Mouse (Mus musculus): Measurements from ENCODE around the gene Creb3l2. TPM values are rescaled to one million over a fixed set of nuclear protein-coding genes. Genes with fewer than 3 reads are reported as not detected.

Creb3l2 gene
- total RNA-seq, 2 experiments from 2014 or later, result 7.3 to 18.3 TPM

DNA sequence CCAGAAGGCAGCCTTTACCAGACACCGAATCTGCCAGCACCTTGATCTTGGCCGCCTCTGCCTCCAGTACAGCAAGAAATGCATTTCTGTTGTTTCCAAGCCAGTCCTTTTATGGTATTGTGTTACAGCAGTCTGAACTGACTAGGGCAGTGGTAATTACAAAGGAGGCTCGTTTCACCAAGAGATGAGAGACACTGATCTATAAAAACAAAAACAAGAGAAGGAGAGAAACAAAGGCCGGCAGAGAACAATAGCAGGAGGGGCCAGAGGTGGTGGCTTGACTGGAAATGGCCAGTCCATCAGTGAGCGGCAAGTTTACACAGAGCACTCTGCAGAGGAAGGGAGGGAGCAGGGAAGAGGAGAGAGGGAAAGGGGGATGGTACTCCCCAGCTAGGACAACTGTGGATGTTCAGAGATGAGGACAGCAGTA lies 105.1 kb downstream of the Creb3l2 start:
- ATAC-seq (replicated peaks; ENCODE audit: low FRiP score, low TSS enrichment, poor library complexity, severe bottlenecking), result no peak

DNA sequence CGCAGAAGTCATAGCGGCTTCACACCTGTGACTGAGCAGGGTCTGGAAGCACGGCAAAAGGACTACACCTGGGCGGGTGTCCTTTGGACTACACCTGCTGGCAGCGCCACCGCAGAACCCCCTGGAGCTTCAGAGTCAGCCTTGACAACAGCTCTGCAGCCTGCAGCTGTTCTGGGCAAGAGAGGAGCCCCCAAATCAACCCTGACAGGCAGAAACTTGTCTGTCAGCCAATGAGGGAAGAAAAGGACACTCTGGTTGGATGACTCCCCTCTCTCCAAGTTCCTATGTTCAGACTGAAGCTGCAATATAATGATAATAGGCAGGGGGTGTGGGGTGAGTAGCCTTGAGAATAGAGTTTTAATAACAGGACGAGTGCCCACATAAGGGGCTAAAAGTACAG lies 105.6 kb downstream of the Creb3l2 start:
- no peak for ATAC-seq (replicated peaks; ENCODE audit: low FRiP score, low TSS enrichment, poor library complexity, severe bottlenecking)

DNA sequence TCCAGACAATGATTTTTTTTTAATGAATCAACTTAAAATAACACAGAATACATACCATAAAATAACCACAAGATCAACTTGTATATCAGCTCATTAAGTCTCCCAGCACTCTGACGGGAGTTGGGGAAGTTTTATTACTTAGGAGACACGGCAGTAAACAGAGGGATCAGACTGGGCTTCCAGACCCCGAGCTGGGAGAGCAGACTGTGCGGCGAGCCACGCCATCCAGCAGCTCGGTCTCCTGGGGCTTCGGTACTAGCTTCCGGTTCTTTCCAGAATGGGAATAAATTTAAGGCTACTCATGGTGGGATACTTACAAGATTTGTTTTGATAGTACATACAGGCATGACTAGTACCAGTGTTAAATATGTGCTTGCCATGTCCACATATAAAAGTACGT lies 109.1 kb downstream of the Creb3l2 start:
- ATAC-seq (replicated peaks; ENCODE audit: low FRiP score, low TSS enrichment, poor library complexity, severe bottlenecking), result no peak

DNA sequence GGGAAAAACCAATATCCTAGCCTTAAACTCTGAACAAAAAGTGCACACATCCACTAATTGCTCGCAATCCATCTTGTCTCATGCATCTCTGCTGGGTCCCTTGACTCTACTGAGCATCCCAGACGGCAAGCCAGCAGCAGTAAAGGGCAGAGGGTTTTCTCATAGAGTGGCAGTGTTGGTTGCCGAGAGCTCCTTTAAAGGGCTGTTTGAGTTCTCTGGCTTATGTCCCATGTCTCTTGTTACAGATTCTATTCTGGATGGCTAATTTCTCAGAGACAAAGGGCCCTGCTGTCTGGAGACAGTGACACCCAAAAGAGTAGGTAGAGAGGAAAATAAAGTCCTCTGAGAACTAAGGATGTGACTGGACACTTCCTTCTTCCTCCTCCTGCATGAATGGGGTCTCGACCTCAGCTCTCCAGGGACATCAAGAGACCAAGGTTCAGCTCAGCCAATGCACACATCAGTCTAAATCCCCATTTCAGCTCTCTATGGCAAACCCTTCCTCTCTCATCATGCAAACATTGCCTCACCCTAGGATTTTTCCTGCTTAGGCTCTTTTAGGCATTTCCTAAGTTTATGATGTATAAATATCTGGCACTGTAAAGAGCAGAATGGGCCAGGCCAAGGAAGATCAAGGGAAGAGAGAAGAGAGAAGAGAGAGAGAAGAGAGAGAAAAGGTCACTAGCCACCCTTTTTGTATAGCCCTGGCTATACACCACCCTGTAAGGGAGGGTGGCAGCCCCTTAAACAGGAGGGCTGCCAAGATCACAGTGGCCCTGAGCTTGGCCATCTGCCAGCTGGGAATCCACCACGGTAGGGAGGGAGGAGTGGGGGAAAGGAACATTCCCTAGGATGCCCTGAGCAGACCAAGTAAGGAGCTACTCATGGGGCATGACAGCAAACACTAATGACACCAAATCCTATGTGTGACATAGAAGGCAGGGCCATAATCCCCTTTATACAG lies 111.8 kb downstream of the Creb3l2 start:
- ATAC-seq (replicated peaks; ENCODE audit: low FRiP score, low TSS enrichment, poor library complexity, severe bottlenecking), result no peak

DNA sequence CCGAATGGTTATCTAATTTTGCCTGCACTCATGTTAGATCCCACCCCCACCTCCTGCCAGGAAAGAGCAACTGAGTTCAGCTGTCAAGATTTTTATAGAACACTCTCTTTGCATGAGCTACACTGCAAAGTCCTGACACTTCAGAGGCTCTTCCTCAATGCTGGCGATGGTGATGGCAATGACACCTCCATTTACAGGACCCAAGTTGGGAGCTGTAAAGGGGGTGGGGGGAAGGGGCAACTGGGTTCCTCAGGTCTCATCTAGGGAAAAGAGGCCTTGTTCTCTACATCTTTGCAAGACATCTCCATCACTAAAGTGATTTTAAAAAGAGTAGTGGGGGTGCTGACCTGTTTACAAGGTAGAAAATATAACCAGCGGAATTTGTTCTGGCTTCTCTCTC lies 112.6 kb downstream of the Creb3l2 start:
- no peak for ATAC-seq (replicated peaks; ENCODE audit: low FRiP score, low TSS enrichment, poor library complexity, severe bottlenecking)

DNA sequence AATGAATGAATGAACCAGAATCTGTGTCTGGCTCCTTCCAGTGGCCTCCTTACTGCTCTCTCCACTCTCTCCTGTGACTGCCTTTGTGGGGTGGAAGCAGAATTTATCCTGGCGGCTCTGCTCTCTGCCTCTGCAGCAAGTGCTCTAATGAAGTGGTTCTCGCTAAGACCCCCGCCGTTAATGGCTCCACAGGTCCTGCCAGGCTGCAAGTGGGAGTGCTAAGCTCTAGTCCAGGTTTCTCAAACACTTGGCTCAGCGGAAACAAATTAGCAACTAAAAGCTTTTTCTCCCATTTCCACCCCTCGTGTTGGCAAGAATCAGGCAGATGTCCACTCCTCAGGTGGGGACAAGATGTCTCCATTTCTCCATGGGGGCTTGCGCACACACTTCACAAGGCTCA lies 113.3 kb downstream of the Creb3l2 start:
- no peak for ATAC-seq (replicated peaks; ENCODE audit: low FRiP score, low TSS enrichment, poor library complexity, severe bottlenecking)

DNA sequence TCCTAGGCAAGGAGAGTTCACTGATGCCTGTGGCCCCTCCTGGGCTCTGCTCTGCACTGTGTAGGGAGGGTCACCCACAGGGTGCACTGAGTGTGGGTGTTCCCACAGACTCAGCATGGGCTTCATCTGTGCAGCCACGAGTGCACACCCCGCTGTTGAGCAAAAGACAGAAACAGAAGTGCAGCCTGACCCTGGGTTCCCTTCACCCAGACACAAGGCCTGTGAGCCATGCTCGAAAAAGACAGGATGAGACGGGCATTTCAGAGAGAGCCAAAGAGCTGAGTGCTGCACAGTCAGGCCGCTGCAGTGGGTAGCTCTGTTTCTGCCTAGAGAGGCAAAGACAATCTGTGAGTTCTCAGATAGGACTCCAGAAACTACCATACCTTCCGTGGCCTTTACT lies 114.4 kb downstream of the Creb3l2 start:
- no peak for ATAC-seq (replicated peaks; ENCODE audit: low FRiP score, low TSS enrichment, poor library complexity, severe bottlenecking)

DNA sequence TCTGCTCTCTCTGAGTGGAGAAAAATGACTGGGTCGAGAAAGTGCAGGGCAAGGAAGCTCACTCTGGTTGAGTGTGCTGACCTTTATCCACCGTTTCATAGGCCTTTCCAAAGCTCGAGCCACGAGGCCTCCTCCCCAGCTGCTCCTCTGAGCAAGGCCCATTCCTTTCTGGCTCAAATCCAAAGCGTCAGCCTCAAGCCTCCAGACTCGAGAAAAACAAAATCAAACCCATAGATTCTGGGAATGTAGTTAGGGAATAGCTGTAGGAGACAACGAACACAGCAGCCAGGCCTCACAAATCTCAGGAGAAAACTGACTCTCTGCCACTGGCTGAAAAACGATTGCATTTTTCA lies 115.4 kb downstream of the Creb3l2 start:
- ATAC-seq (replicated peaks; ENCODE audit: low FRiP score, low TSS enrichment, poor library complexity, severe bottlenecking), result no peak

DNA sequence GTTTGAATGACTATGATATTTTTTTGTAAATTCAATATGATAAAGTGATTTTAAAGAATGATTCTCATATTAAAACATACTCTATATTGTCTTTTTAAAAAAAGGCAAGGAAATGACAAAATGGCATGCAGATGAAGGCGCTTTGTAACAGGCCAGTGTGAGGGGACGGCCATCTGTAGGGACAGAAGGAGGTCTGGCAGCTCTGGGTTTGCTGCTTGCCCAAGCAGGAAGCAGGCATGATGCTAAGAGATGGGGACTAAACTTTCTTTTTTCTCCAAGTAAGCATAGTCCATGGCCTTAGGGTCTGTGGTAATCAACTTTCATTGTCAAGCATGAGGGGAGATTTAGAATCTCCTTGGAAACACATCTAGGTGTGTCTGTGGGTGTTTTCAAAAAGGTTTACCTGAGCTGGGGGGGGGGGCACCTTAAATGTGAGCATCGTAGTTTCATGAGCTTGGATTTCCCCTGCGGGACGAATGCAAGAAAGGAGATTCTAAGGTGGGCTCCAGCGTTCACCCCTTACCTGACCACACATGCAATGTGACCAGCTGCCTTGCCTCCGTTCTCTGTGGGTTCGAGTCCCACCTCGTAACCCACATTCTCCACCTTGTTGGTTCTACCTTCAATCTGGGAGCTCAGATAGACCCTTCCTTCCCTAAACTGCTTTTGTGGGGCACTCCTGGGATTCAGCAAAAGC lies 115.9 kb downstream of the Creb3l2 start:
- ATAC-seq (replicated peaks; ENCODE audit: low FRiP score, low TSS enrichment, poor library complexity, severe bottlenecking), result no peak

DNA sequence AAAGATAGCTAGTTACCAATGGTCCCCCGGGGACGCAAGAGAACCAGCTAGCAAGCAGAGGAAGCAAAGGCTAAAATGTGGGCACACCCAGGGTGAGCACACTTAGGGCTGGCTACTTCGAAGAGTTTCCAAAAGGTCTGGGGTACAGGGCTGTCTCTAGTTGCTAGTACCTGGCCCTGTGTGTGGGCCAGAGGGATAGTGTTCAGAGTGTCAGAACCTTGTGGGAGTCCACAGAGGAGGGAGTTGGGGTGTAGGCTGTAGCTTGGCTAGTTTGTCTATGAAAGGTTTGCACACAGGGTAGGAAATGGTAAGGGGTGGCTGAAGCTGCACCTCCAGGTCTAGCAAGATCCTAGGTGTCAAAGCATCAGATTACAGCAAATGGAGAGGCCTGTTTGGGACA lies 116.9 kb downstream of the Creb3l2 start:
- ATAC-seq (replicated peaks; ENCODE audit: low FRiP score, low TSS enrichment, poor library complexity, severe bottlenecking), result no peak

DNA sequence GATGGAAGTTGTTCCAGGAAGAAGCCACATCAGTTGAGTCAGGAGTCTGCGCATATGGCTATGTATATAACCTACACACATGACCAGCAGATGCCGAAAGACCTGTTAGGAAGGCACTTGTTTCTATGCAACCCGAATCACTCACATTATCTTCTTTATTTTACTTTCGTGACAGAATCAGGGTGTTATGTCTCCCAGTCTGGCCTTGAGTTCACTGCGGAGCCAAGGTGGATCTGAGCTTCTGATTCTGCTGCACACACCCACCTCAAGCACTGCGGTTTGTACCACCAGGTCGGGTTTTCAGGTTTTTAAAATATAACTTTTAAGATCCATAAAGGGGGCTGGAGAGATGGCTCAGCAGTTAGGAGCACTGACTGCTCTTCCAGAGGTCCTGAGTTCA lies 119.3 kb downstream of the Creb3l2 start:
- no peak for ATAC-seq (replicated peaks; ENCODE audit: low FRiP score, low TSS enrichment, poor library complexity, severe bottlenecking)

DNA sequence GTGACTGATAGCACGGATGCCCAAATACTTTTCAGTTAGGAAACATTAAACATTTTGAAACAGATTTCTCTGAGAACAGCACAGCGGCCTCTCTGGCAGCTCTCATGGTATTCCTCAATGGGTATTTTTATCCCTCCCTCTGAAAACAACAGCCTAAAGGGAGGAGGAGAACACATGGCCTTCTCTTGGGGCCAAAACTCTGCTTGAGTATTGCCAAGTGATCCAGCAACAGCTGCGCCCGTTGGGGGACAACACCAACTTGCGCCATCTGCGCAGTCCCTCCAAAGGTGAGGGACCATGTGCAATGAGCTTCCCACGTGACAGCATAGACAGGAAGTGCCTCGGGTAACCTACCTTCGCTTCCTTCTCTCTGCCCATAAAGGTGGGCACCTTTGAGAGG lies 119.9 kb downstream of the Creb3l2 start:
- ATAC-seq (replicated peaks; ENCODE audit: low FRiP score, low TSS enrichment, poor library complexity, severe bottlenecking), result no peak

DNA sequence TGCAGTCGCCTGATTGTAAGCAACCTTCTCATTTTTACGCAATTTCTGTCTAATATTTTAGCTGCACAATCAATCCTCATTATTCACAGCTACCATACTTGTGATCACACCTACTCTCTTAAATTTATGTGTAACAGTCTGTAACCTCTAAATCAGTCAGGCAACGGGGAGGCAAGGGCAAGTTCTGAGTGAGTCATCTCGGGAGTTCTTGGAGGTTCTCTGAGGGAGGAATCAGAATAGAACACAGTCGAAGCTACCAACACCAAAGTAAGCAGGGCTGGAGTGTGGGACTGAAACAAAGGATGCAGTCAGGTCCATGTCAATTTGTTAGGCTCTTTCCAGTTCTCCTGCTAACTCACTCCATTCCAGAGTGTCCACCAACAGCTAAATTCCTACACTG lies 124.0 kb downstream of the Creb3l2 start:
- ATAC-seq (replicated peaks; ENCODE audit: low FRiP score, low TSS enrichment, poor library complexity, severe bottlenecking), result no peak

DNA sequence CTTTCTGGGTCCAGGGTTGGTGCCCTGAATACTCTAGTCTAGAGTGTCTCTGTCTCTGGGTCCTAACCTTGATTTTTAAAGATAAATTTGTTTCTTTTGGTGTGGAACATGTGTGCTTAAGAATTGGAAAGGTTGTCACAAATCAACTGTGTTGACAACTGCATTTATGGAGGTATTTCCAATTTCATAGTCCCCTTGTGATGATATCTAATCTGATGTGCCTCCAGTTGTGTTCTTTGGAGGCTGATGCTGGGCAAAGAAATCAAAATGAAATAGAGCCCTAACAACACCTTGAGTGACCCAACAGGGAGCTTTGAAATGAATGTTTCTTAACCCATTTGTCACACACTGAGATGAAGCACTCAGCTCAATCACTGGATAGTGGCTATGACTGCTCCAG lies 126.5 kb downstream of the Creb3l2 start:
- ATAC-seq (replicated peaks; ENCODE audit: low FRiP score, low TSS enrichment, poor library complexity, severe bottlenecking), result no peak

DNA sequence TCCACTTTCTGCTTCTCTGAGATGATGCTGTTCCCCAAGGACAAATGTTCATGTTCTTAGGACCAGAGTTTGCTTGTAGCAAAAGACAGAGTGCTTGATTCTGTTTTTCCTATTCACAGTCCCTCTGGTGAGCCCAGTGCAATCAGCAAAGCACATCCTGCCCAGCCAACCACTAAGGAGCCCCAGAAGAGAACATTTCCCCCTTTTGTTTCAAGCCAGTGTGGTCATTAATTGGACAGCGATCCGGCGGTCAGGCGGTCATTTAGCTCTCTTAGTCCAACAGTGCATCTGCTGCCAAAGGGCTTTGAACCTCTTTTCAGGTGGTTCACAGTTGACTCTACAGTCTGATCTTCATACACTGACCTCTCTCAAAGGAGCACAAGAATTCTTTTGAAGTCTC lies 131.3 kb downstream of the Creb3l2 start:
- ATAC-seq (replicated peaks; ENCODE audit: low FRiP score, low TSS enrichment, poor library complexity, severe bottlenecking), result no peak

DNA sequence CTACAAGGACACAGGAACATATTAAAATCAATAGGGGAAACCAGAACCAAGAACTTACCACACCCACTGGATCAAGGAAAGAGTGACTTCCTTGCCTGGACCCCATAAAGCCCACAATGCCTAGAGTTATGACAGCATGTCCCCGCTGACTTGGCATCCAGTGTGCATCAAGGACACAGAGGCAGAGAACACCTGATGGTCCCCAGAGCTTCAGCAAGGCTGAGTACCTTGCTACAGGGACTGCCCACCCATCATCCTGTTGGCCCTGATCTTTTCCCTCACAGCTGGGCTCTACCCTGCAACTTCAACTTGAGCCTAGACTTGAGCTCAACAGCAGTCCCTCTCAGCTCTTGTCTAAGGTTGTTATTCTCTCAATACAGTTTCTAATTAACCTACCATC lies 135.3 kb downstream of the Creb3l2 start:
- ATAC-seq (replicated peaks; ENCODE audit: low FRiP score, low TSS enrichment, poor library complexity, severe bottlenecking), result no peak

DNA sequence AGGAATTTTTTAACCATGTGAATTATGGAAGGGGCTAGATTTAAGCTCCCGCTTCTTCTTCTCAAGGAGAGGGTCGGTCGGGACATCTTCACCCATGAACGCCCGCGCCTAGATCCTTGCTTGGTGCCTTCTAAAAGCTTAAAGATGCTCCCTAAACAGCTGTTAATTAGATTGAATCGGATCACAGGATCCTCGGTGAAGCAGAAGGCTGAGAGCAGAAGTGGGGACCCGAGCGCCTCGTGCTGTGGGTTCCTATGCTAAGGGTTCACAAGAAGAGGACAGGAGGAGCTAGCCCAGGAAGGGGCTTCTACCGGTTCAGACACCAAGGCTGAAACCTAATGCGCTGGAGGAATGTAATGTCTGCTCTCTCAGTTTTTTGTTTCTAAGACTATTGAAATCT lies 141.5 kb downstream of the Creb3l2 start:
- ATAC-seq (replicated peaks; ENCODE audit: low FRiP score, low TSS enrichment, poor library complexity, severe bottlenecking), result no peak

DNA sequence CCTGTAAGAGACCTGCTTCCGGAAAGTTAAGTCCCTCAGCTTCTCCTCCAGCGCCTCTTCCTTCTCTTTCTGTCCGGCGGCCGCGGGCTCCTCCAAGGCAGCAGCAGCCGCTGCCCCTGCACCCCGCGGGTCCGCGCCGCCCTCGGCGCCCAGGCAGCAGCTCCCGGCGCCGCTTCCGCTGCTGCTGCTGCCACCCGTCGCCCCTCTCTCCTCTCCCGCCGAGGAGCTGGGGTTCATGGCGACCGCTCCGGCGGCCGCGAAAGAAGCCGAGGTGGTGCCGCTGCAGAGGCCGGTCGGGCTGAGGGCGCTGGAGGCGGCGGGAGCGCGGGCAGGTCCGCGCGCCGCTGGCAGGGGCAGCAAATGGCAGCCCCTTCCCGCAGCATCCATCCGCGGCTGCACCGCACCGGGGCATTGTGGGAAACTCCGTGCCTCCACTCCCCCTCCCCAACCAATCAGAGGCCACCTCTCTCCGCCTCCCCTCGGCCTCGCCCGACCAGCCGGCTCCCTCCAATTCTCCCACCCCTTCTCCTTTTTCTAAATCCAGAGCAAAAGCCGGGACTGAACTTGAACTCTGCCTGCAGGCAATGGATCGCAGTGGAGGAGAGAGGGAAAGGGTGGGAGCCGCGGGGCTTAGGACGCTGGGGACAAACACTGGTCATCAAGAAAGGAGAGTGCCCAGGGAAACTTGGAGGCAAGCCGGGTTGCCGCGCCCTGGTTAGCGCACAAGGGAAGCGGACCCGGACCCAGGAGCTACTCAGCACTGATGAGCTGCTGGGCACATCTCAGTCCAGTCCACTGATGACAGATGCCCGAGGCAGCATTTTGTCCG lies 142.2 kb downstream of the Creb3l2 start, which contains the start of gene Dgki:
TSS of gene Dgki (minus strand) at position 623 of the 829 bp plus-strand sequence.
- ATAC-seq (replicated peaks; ENCODE audit: low FRiP score, low TSS enrichment, poor library complexity, severe bottlenecking), result no peak

DNA sequence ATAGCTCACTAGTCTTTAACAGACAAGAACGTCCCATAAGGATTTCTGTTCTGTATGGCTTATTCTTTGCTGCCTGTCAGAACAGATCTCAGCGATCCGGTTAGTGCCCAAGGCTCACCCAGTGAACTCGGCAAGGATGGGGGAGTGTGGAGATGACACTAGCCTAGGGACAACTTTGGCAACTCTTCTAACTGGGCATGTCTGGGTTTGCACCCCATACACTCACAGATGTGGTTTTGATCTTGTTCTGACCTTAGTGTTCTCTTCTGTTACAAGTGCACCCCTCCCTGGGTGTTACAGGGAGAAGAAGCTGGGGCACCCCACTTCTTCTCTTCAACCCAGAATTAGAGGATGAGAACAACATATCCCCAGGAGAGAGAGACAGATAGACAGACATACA lies 143.0 kb downstream of the Creb3l2 start:
- ATAC-seq (replicated peaks; ENCODE audit: low FRiP score, low TSS enrichment, poor library complexity, severe bottlenecking), result no peak

Measured in megakaryocyte-erythroid progenitor cell, adult 5-6 weeks (primary cell).